Mouse (Mus musculus): Measurements from ENCODE around the gene 4933430I17Rik. TPM values are rescaled to one million over a fixed set of nuclear protein-coding genes. Genes with fewer than 3 reads are reported as not detected.
A peak's percentile ranks its signal among the peaks of the same experiment; 100 is the strongest.
"Not testable (repeated sequence)": the region's sequence is repeated elsewhere in the genome, so short reads cannot be mapped to it uniquely, and the experiment has no call there.

Gene 4933430I17Rik
- 0.15 and 0.43 TPM in 2 replicates for polyA plus RNA-seq (2015; fragmentation: Nextera tagmentation; extraction: Ambion mirVana)

DNA sequence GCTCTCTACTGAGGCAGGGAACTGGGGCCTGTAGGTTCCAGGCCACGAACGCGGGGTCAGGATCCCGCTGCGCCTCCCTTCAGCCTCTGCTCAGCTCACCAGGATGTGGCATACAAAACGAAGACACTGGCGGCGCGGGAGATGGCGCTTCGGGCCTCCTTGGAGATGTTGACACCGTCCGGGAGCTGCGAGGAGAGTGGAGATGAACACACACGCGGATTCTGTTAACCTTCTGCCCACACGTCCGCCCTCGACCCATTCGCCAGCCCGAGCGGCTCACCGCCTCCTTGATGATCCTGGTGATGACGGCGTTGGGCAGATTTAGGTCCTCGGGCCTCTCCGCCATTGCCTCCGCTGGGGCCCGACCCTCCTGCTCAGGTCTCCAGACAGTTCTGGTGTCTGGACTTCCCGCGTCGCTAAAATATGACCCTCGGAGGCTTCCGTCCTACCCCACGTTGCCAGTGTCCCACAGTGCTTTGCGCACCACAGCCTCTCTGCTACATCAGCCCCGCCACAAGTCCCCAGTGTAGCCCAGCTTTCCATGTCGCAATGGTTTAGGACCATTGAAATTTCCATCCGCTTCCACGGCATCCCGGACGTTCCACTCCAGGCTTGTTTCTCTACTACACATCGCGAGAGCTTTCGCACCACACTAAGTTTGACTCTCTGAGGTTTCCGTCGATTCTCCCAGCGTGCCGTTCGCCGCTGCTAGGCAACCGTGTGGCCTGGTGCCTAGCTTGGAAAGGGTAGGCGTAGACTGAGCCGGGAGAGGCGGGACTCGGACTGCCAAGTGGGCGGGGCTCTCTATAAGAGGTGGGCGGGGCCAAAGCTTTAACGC, at the start of gene 4933430I17Rik, which contains the start of gene Pole3:
Gene 4933430I17Rik, plus strand, starts transcription at position 719 of the 838 bp plus-strand sequence.
Gene Pole3, minus strand, starts transcription at position 418 of the 838 bp plus-strand sequence.
- Histone ChIP-seq H3K4me2 (replicated peaks) (peak within 1 kb of the TSS; percentile 81), H3K9ac (peak within 1 kb of the TSS; percentile 77), H3K27me3 (replicated peaks) (no peaks in the 10 kb centered on the region), H3K36me3 (no peaks in the 10 kb centered on the region), H3K27ac (peak within 1 kb of the TSS; percentile 96), H3K9me3 (no peaks in the 10 kb centered on the region), H3K4me3 (replicated peaks) (peak within 1 kb of the TSS; percentile 76), H3K4me1 (replicated peaks) (peaks cover 8% of the 10 kb centered on the region)
- under 1% methylated on average over 59 of the region's 59 CpGs for WGBS
- peak; percentile 99 for ATAC-seq

GRCm38 (mm10) chr4:62475793-62476192, 49.4 kb upstream of the 4933430I17Rik start:
- H3K9ac ChIP-seq: no peak overlapping the region
- WGBS: 59% methylated on average over 6 of the region's 6 CpGs
- no peak overlapping the region for H3K4me2 ChIP-seq (replicated peaks)
- no peaks in the 10 kb centered on the region for H3K27me3 ChIP-seq (replicated peaks)
- peak overlapping the region; percentile 40; the same call in 1 of the 2 replicates for H3K27ac ChIP-seq
- no peaks in the 10 kb centered on the region for H3K9me3 ChIP-seq
- no peak overlapping the region for H3K4me3 ChIP-seq (replicated peaks)
- ATAC-seq: peak; percentile 32; the same call in 1 of the 2 replicates
- 0 out of 2 replicates have a peak, but pooled peaks cover 5% of the 10 kb centered on the region for H3K4me1 ChIP-seq (replicated peaks)
- H3K36me3 ChIP-seq: no peaks in the 10 kb centered on the region

DNA sequence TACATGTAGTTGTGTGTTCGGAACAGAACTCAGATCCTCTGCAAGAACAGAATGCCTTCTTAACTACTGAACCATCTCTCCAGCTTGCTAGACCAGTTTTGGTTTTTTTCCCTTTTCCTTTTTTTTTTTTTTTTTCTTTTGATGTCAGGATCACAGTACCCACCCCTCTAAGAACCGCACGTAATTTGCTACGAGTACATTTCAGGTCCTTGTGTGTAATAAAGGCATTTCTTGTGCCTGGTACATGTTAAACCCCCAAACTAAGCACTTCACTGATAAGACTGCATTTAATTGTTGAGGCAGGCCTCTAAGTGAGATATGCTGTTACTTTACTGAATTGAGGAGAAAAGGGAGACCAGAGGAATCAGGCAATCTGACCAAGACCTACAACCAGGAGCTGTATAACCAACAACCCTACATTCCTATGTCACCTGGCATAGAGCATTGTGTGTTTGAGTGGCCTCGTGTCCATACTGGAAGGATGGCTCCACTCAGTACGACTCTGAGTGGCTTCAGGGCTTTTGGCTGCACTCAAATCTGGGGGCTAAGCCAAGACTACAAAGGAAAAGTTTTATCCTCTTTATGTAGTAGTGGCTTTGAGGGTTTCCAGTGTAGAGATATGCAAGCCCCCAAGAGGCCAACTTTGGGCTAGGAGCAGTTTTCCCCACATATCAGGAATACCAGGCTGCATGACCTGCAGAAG, 47.5 kb upstream of the 4933430I17Rik start:
- ATAC-seq: no peak
- whole genome bisulfite sequencing: 59% methylated on average over 6 of the region's 6 CpGs
- 0 out of 2 replicates have a peak, but pooled peaks cover 5% of the 10 kb centered on the region for H3K4me1 ChIP-seq (replicated peaks)
- H3K9ac ChIP-seq: no peak overlapping the region
- H3K9me3 ChIP-seq: no peaks in the 10 kb centered on the region
- H3K4me3 ChIP-seq (replicated peaks): no peak overlapping the region
- peak overlapping the region; percentile 57; the same call in 1 of the 2 replicates for H3K27ac ChIP-seq
- no peaks in the 10 kb centered on the region for H3K36me3 ChIP-seq
- no peak overlapping the region for H3K4me2 ChIP-seq (replicated peaks)
- no peaks in the 10 kb centered on the region for H3K27me3 ChIP-seq (replicated peaks)

DNA sequence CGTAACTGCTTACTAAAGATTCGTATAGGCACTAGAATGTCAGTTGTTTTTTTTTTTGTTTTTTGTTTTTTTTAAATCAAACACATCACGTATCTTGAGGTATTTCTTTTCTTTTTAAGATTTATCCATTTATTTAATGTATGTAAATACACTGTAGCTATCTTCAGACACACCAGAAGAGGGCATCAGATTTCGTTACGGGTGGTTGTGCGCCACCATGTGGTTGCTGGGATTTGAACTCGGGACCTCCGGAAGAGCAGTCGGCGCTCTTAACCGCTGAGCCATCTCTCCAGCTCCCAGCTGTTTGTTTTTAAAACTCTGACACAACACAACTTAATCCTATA, 45.6 kb upstream of the 4933430I17Rik start:
- H3K9ac ChIP-seq: peak overlapping the region; percentile 54; the same call in 1 of the 2 replicates
- H3K4me1 ChIP-seq (replicated peaks); H3K27ac ChIP-seq; H3K27me3 ChIP-seq (replicated peaks); ATAC-seq; H3K9me3 ChIP-seq; H3K36me3 ChIP-seq: not testable (repeated sequence)
- peak overlapping the region; percentile 49 for H3K4me3 ChIP-seq (replicated peaks)
- H3K4me2 ChIP-seq (replicated peaks): peak overlapping the region; percentile 81
- 13% methylated on average over 11 of the region's 11 CpGs for WGBS

- H3K27ac ChIP-seq: 0 out of 2 replicates have a peak within 1 kb of the TSS, but pooled peaks have one; percentile 37
- no peaks in the 10 kb centered on the region for H3K27me3 ChIP-seq (replicated peaks)
- H3K36me3 ChIP-seq: no peaks in the 10 kb centered on the region
- H3K9ac ChIP-seq: peak within 1 kb of the TSS; percentile 54
- peak within 1 kb of the TSS; percentile 49 for H3K4me3 ChIP-seq (replicated peaks)
- peak; percentile 93 for ATAC-seq
- 0 out of 2 replicates have a peak, but pooled peaks cover 5% of the 10 kb centered on the region for H3K4me1 ChIP-seq (replicated peaks)
- peak within 1 kb of the TSS; percentile 81 for H3K4me2 ChIP-seq (replicated peaks)
- no peaks in the 10 kb centered on the region for H3K9me3 ChIP-seq
- WGBS: 1% methylated on average over 71 of the region's 71 CpGs
Observed at GRCm38 (mm10) chr4:62479937-62480708, 45.0 kb upstream of the 4933430I17Rik start, which contains the start of gene Bspry. Gene Bspry (plus strand): TSS chr4:62480053.

GRCm38 (mm10) chr4:62480709-62481605, 44.2 kb upstream of the 4933430I17Rik start:
- Histone ChIP-seq H3K4me3 (replicated peaks) (peak overlapping the region; percentile 49), H3K4me1 (replicated peaks) (0 out of 2 replicates have a peak, but pooled peaks cover 5% of the 10 kb centered on the region), H3K4me2 (replicated peaks) (peak overlapping the region; percentile 81), H3K27me3 (replicated peaks) (no peaks in the 10 kb centered on the region), H3K36me3 (no peaks in the 10 kb centered on the region), H3K27ac (no peak overlapping the region), H3K9ac (no peak overlapping the region), H3K9me3 (no peaks in the 10 kb centered on the region)
- 33% methylated on average over 10 of the region's 10 CpGs for WGBS
- ATAC-seq: peak; percentile 18

DNA sequence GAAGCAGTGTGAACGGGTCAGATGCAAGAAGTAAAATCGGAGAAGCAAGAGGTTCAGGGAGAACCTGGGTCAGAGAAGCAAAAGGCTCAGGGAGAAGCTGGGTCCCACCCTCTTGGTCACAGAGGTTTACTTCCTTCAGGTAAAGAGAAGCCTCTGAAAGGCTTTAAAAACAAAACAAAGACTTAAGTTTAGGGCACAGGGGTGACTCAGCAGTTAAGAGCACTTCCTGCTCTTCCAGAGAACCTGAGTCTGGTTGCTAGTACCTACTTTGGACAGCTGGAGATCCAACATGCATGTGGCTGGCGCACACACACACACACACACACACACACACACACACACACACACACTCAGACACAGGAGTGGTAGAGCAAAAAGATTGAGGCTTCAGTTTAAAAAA, 40.2 kb upstream of the 4933430I17Rik start:
- ATAC-seq: no peak

DNA sequence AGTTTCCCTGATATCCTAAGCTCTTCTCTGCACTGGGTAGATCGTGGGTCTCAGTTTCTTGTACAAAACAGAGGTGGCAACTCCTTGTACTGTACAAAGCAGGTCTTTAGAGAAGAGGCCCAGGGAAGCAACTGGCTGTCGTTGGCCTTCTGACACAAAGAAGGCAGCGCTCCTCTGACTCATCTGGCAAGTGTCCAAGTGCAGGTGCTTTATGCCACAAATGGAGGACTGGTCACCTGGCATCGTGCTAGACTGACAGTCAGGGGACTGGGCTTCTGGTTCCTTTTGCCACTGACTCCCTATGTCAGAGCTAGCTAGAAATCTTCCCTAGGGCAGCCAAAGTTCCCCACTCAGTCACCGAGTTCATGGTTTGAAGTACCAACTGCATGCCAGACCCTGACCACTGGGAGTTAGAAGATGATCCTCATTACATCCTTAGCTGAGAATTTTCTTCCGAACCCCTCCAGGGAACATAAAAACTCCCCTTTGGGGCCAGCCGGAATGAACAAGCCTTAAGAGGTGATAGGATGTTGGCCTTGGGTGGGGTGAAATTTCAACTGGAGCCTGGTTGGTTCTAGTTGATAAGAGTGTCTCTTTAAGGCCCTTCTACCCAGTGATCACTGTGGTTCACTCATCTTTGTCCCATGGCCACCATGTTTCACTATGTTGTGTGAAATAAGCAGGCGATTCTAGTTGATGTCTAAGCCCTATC, 39.6 kb upstream of the 4933430I17Rik start:
- peak; percentile 32; the same call in 1 of the 2 replicates for ATAC-seq
- no peak overlapping the region for H3K9ac ChIP-seq
- H3K27me3 ChIP-seq (replicated peaks): no peaks in the 10 kb centered on the region
- no peaks in the 10 kb centered on the region for H3K36me3 ChIP-seq
- H3K9me3 ChIP-seq: no peaks in the 10 kb centered on the region
- H3K4me3 ChIP-seq (replicated peaks): no peak overlapping the region
- 0 out of 2 replicates have a peak, but pooled peaks cover 2% of the 10 kb centered on the region for H3K4me1 ChIP-seq (replicated peaks)
- no peak overlapping the region for H3K4me2 ChIP-seq (replicated peaks)
- no peak overlapping the region for H3K27ac ChIP-seq
- WGBS: 78% methylated on average over 8 of the region's 8 CpGs

More for the DNA sequence above, 40.2 kb upstream of the 4933430I17Rik start:
- Histone ChIP-seq H3K36me3 (no peaks in the 10 kb centered on the region), H3K9me3 (no peaks in the 10 kb centered on the region), H3K4me3 (replicated peaks) (no peak overlapping the region), H3K4me2 (replicated peaks) (no peak overlapping the region), H3K4me1 (replicated peaks) (0 out of 2 replicates have a peak, but pooled peaks cover 3% of the 10 kb centered on the region), H3K27me3 (replicated peaks) (no peaks in the 10 kb centered on the region), H3K27ac (no peak overlapping the region), H3K9ac (no peak overlapping the region)
- WGBS: 72% methylated on average over 3 of the region's 3 CpGs

DNA sequence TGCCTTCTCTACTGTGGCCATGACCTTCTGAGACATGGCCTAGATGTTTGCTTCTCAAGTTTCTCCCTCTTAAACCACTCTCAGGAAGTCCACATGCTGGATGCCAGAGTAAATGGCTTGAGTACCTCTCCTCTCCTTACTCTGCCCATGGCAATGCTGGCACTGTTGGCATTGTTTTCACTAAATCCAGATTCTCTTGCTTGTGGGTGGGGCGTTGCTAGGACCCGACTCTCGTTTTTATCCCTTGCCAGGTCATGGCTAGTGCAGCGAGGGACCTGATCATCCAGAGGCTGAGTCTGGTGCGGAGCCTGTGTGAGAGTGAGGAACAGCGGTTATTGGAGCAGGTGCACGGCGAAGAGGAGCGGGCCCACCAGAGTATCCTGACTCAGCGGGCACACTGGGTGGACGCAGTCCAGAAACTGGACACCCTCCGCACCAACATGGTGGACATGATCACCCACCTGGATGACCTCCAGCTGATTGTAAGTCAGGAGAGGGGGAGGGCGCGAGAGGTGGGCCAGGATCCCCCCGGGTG, 38.9 kb upstream of the 4933430I17Rik start:
- no peak overlapping the region for H3K27ac ChIP-seq
- 90% methylated on average over 15 of the region's 15 CpGs for WGBS
- no peaks in the 10 kb centered on the region for H3K27me3 ChIP-seq (replicated peaks)
- H3K4me1 ChIP-seq (replicated peaks): no peaks in the 10 kb centered on the region
- H3K4me3 ChIP-seq (replicated peaks): no peak overlapping the region
- ATAC-seq: no peak
- H3K36me3 ChIP-seq: no peaks in the 10 kb centered on the region
- H3K9ac ChIP-seq: no peak overlapping the region
- no peaks in the 10 kb centered on the region for H3K9me3 ChIP-seq
- H3K4me2 ChIP-seq (replicated peaks): no peak overlapping the region

DNA sequence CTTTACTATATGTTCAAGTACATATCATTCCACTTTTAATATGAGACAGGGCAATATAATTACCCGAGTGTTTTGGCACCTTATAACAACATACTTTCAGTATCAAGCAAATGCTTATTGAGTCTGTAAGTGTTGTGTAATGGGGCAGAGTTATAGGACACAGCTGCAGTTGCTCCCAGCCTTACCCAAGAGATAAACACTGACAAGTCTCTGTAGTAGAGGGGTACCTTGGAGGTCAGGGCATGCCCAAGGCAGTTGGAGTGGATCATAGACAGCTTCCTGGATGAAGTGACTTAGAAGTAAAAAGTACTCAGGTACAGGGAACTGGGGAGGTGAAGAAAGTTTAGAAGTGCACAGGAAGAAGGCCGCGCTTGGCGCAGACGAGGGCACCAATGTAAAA, 38.0 kb upstream of the 4933430I17Rik start:
- no peak overlapping the region for H3K4me2 ChIP-seq (replicated peaks)
- H3K9ac ChIP-seq: no peak overlapping the region
- WGBS: 89% methylated on average over 5 of the region's 5 CpGs
- no peak overlapping the region for H3K27ac ChIP-seq
- no peak for ATAC-seq
- H3K4me3 ChIP-seq (replicated peaks): no peak overlapping the region
- H3K27me3 ChIP-seq (replicated peaks): no peaks in the 10 kb centered on the region
- H3K4me1 ChIP-seq (replicated peaks): no peaks in the 10 kb centered on the region
- no peaks in the 10 kb centered on the region for H3K9me3 ChIP-seq
- H3K36me3 ChIP-seq: no peaks in the 10 kb centered on the region
